Mouse (Mus musculus): ENCODE results near the gene Stx17. TPM values are rescaled to one million over a fixed set of nuclear protein-coding genes. Genes with fewer than 3 reads are reported as not detected.

Gene Stx17
- polyA plus RNA-seq, 1 experiment from 2014 or later: 20.9 TPM

GRCm38 (mm10) chr4:48107086-48107485 is 17.6 kb upstream of the Stx17 start:
- H3K4me1 ChIP-seq: no peaks in the 10 kb centered on the region
- no peak for ATAC-seq (ENCODE audit: extremely low read depth, insufficient number of reproducible peaks, low FRiP score, low TSS enrichment)
- no peak overlapping the region for H3K27ac ChIP-seq (replicated peaks)
- no peak overlapping the region for H3K9ac ChIP-seq
- no peaks in the 10 kb centered on the region for H3K27me3 ChIP-seq (replicated peaks)
- H3K9me3 ChIP-seq: no peaks in the 10 kb centered on the region
- H3K36me3 ChIP-seq: no peaks in the 10 kb centered on the region
- H3K4me3 ChIP-seq: no peak overlapping the region
- H3K4me2 ChIP-seq: no peak overlapping the region
- 79% methylated on average over 6 of the region's 6 CpGs for WGBS

- Histone ChIP-seq H3K9ac (no peak overlapping the region), H3K4me1 (no peaks in the 10 kb centered on the region), H3K9me3 (no peaks in the 10 kb centered on the region), H3K4me3 (no peak overlapping the region), H3K4me2 (no peak overlapping the region), H3K27me3 (replicated peaks) (no peaks in the 10 kb centered on the region), H3K27ac (replicated peaks) (no peak overlapping the region), H3K36me3 (no peaks in the 10 kb centered on the region)
- WGBS: 54% methylated on average over 2 of the region's 2 CpGs
- no peak for ATAC-seq (ENCODE audit: extremely low read depth, insufficient number of reproducible peaks, low FRiP score, low TSS enrichment)
Observed at GRCm38 (mm10) chr4:48108591-48108990, 16.1 kb upstream of the Stx17 start.

- no peak for ATAC-seq (ENCODE audit: extremely low read depth, insufficient number of reproducible peaks, low FRiP score, low TSS enrichment)
- H3K4me2 ChIP-seq: no peak overlapping the region
- H3K27ac ChIP-seq (replicated peaks): no peak overlapping the region
- no peaks in the 10 kb centered on the region for H3K4me1 ChIP-seq
- H3K36me3 ChIP-seq: no peaks in the 10 kb centered on the region
- H3K4me3 ChIP-seq: no peak overlapping the region
- no peaks in the 10 kb centered on the region for H3K27me3 ChIP-seq (replicated peaks)
- 80% methylated on average over 3 of the region's 3 CpGs for WGBS
- no peak overlapping the region for H3K9ac ChIP-seq
- no peaks in the 10 kb centered on the region for H3K9me3 ChIP-seq
Observed at GRCm38 (mm10) chr4:48110331-48110730, 14.4 kb upstream of the Stx17 start.

GRCm38 (mm10) chr4:48116191-48116590 is 8.5 kb upstream of the Stx17 start:
- Histone ChIP-seq H3K36me3 (no peaks in the 10 kb centered on the region), H3K9me3 (no peaks in the 10 kb centered on the region), H3K27me3 (replicated peaks) (peaks cover 3% of the 10 kb centered on the region; the same call in 1 of the 2 replicates), H3K4me1 (no peaks in the 10 kb centered on the region), H3K9ac (no peak overlapping the region), H3K4me2 (no peak overlapping the region), H3K4me3 (no peak overlapping the region), H3K27ac (replicated peaks) (no peak overlapping the region)
- WGBS: 52% methylated on average over 4 of the region's 4 CpGs
- no peak for ATAC-seq (ENCODE audit: extremely low read depth, insufficient number of reproducible peaks, low FRiP score, low TSS enrichment)

GRCm38 (mm10) chr4:48124416-48124772 is 321 bp upstream of the Stx17 start:
- Histone ChIP-seq H3K9ac (peak overlapping the region; percentile 93), H3K4me1 (0 out of 2 replicates have a peak, but pooled peaks cover 6% of the 10 kb centered on the region), H3K36me3 (no peaks in the 10 kb centered on the region), H3K27ac (replicated peaks) (no peak overlapping the region), H3K4me3 (peak overlapping the region; percentile 86), H3K4me2 (peak overlapping the region; percentile 84), H3K9me3 (no peaks in the 10 kb centered on the region), H3K27me3 (replicated peaks) (peaks cover 3% of the 10 kb centered on the region; the same call in 1 of the 2 replicates)
- WGBS: 7% methylated on average over 9 of the region's 9 CpGs
- ATAC-seq (ENCODE audit: extremely low read depth, insufficient number of reproducible peaks, low FRiP score, low TSS enrichment): peak; percentile 47; the same call in 1 of the 2 replicates

GRCm38 (mm10) chr4:48130314-48130713 is 5.6 kb downstream of the Stx17 start:
- 77% methylated on average over 6 of the region's 6 CpGs for WGBS
- ATAC-seq (ENCODE audit: extremely low read depth, insufficient number of reproducible peaks, low FRiP score, low TSS enrichment): no peak
- no peak overlapping the region for H3K9ac ChIP-seq
- H3K27ac ChIP-seq (replicated peaks): no peak overlapping the region
- no peaks in the 10 kb centered on the region for H3K9me3 ChIP-seq
- H3K4me1 ChIP-seq: 0 out of 2 replicates have a peak, but pooled peaks cover 4% of the 10 kb centered on the region
- H3K36me3 ChIP-seq: peaks cover 26% of the 10 kb centered on the region
- H3K27me3 ChIP-seq (replicated peaks): no peaks in the 10 kb centered on the region
- no peak overlapping the region for H3K4me3 ChIP-seq
- no peak overlapping the region for H3K4me2 ChIP-seq

- H3K27ac ChIP-seq (replicated peaks): no peak overlapping the region
- H3K27me3 ChIP-seq (replicated peaks): no peaks in the 10 kb centered on the region
- H3K9ac ChIP-seq: no peak overlapping the region
- no peaks in the 10 kb centered on the region for H3K9me3 ChIP-seq
- peaks cover 32% of the 10 kb centered on the region for H3K36me3 ChIP-seq
- H3K4me1 ChIP-seq: no peaks in the 10 kb centered on the region
- H3K4me3 ChIP-seq: no peak overlapping the region
- H3K4me2 ChIP-seq: no peak overlapping the region
- no peak for ATAC-seq (ENCODE audit: extremely low read depth, insufficient number of reproducible peaks, low FRiP score, low TSS enrichment)
- 91% methylated on average over 9 of the region's 9 CpGs for WGBS
Observed at GRCm38 (mm10) chr4:48131606-48132005, 6.9 kb downstream of the Stx17 start.

- no peak for ATAC-seq (ENCODE audit: extremely low read depth, insufficient number of reproducible peaks, low FRiP score, low TSS enrichment)
- WGBS: 86% methylated on average over 3 of the region's 3 CpGs
- H3K9me3 ChIP-seq: no peaks in the 10 kb centered on the region
- no peak overlapping the region for H3K27ac ChIP-seq (replicated peaks)
- H3K4me3 ChIP-seq: no peak overlapping the region
- no peaks in the 10 kb centered on the region for H3K4me1 ChIP-seq
- peaks cover 35% of the 10 kb centered on the region for H3K36me3 ChIP-seq
- no peak overlapping the region for H3K9ac ChIP-seq
- no peak overlapping the region for H3K4me2 ChIP-seq
- H3K27me3 ChIP-seq (replicated peaks): no peaks in the 10 kb centered on the region
Observed at GRCm38 (mm10) chr4:48132721-48133120, 8.0 kb downstream of the Stx17 start.

- H3K4me1 ChIP-seq: no peaks in the 10 kb centered on the region
- peaks cover 17% of the 10 kb centered on the region for H3K36me3 ChIP-seq
- H3K4me3 ChIP-seq: no peak overlapping the region
- no peak overlapping the region for H3K9ac ChIP-seq
- no peak overlapping the region for H3K4me2 ChIP-seq
- no peaks in the 10 kb centered on the region for H3K27me3 ChIP-seq (replicated peaks)
- H3K27ac ChIP-seq (replicated peaks): no peak overlapping the region
- 90% methylated on average over 2 of the region's 2 CpGs for WGBS
- no peak for ATAC-seq (ENCODE audit: extremely low read depth, insufficient number of reproducible peaks, low FRiP score, low TSS enrichment)
- H3K9me3 ChIP-seq: no peaks in the 10 kb centered on the region
Observed at GRCm38 (mm10) chr4:48149492-48149891, 24.8 kb downstream of the Stx17 start.

GRCm38 (mm10) chr4:48153229-48153628 is 28.5 kb downstream of the Stx17 start:
- H3K9ac ChIP-seq: no peak overlapping the region
- 79% methylated on average over 5 of the region's 5 CpGs for WGBS
- no peaks in the 10 kb centered on the region for H3K27me3 ChIP-seq (replicated peaks)
- no peaks in the 10 kb centered on the region for H3K4me1 ChIP-seq
- no peaks in the 10 kb centered on the region for H3K9me3 ChIP-seq
- H3K4me3 ChIP-seq: no peak overlapping the region
- ATAC-seq (ENCODE audit: extremely low read depth, insufficient number of reproducible peaks, low FRiP score, low TSS enrichment): no peak
- no peak overlapping the region for H3K4me2 ChIP-seq
- peaks cover 13% of the 10 kb centered on the region for H3K36me3 ChIP-seq
- no peak overlapping the region for H3K27ac ChIP-seq (replicated peaks)

GRCm38 (mm10) chr4:48155864-48156263 is 31.1 kb downstream of the Stx17 start:
- Histone ChIP-seq H3K9me3 (no peaks in the 10 kb centered on the region), H3K4me1 (peaks cover 3% of the 10 kb centered on the region; the same call in 1 of the 2 replicates), H3K4me2 (no peak overlapping the region), H3K9ac (no peak overlapping the region), H3K27ac (replicated peaks) (no peak overlapping the region), H3K27me3 (replicated peaks) (no peaks in the 10 kb centered on the region), H3K4me3 (no peak overlapping the region), H3K36me3 (peaks cover 18% of the 10 kb centered on the region)
- WGBS: 69% methylated on average over 1 of the region's 1 CpGs
- no peak for ATAC-seq (ENCODE audit: extremely low read depth, insufficient number of reproducible peaks, low FRiP score, low TSS enrichment)

GRCm38 (mm10) chr4:48160386-48160785 is 35.7 kb downstream of the Stx17 start:
- H3K27ac ChIP-seq (replicated peaks): no peak overlapping the region
- no peak overlapping the region for H3K9ac ChIP-seq
- no peaks in the 10 kb centered on the region for H3K27me3 ChIP-seq (replicated peaks)
- 51% methylated on average over 4 of the region's 4 CpGs for WGBS
- no peaks in the 10 kb centered on the region for H3K9me3 ChIP-seq
- peaks cover 3% of the 10 kb centered on the region; the same call in 1 of the 2 replicates for H3K4me1 ChIP-seq
- peaks cover 21% of the 10 kb centered on the region for H3K36me3 ChIP-seq
- H3K4me2 ChIP-seq: no peak overlapping the region
- H3K4me3 ChIP-seq: no peak overlapping the region
- ATAC-seq (ENCODE audit: extremely low read depth, insufficient number of reproducible peaks, low FRiP score, low TSS enrichment): no peak

All from heart, embryonic 13.5 days (tissue).